Mouse (Mus musculus): ENCODE data around the gene Ush1g. TPM values are rescaled to one million over a fixed set of nuclear protein-coding genes. Genes with fewer than 3 reads are reported as not detected.
A peak's percentile ranks its signal among the peaks of the same experiment; 100 is the strongest.

Ush1g gene
- polyA plus RNA-seq, 1 experiment from 2014 or later: 0.34 TPM

- H3K27me3 ChIP-seq (ENCODE audit: control insufficient read depth, insufficient read depth, low read length): no peaks in the 10 kb centered on the region
- peaks cover 6% of the 10 kb centered on the region for H3K4me1 ChIP-seq (replicated peaks; ENCODE audit: control insufficient read depth, insufficient read depth)
- DNase-seq (ENCODE audit: low spot score) (peak; percentile 66), ATAC-seq (ENCODE audit: low FRiP score, low TSS enrichment) (peak; percentile 17; the same call in 1 of the 2 replicates)
- H3K9ac ChIP-seq (ENCODE audit: low read length): no peak overlapping the region
- no peaks in the 10 kb centered on the region for H3K9me3 ChIP-seq (ENCODE audit: control insufficient read depth, low read length)
- 43% methylated on average over 14 of the region's 14 CpGs for WGBS
- H3K4me3 ChIP-seq (ENCODE audit: low read depth, low read length): no peak overlapping the region
- TF ChIP-seq CTCF (IDR thresholded peaks at IDR 0.05; ENCODE audit: low read depth): no peak
- TF ChIP-seq EP300 (optimal IDR thresholded peaks at IDR 0.05): no peak
- H3K27ac ChIP-seq (replicated peaks): peak overlapping the region; percentile 65
- H3K36me3 ChIP-seq (ENCODE audit: control insufficient read depth, insufficient read depth, low read length): no peaks in the 10 kb centered on the region
- no peak overlapping the region for H3K4me2 ChIP-seq (replicated peaks; ENCODE audit: low read depth)
Measured at GRCm38 (mm10) chr11:115292631-115293375, 29.0 kb downstream of the Ush1g start.

- TF ChIP-seq CTCF (IDR thresholded peaks at IDR 0.05; ENCODE audit: low read depth) (no peak), EP300 (optimal IDR thresholded peaks at IDR 0.05) (no peak)
- Histone ChIP-seq H3K36me3 (ENCODE audit: control insufficient read depth, insufficient read depth, low read length) (no peaks in the 10 kb centered on the region), H3K4me3 (ENCODE audit: low read depth, low read length) (no peak overlapping the region), H3K9me3 (ENCODE audit: control insufficient read depth, low read length) (no peaks in the 10 kb centered on the region), H3K4me2 (replicated peaks; ENCODE audit: low read depth) (no peak overlapping the region), H3K9ac (ENCODE audit: low read length) (no peak overlapping the region), H3K27ac (replicated peaks) (peak overlapping the region; percentile 30; the same call in 1 of the 2 replicates), H3K4me1 (replicated peaks; ENCODE audit: control insufficient read depth, insufficient read depth) (peaks cover 3% of the 10 kb centered on the region; the same call in 1 of the 2 replicates), H3K27me3 (ENCODE audit: control insufficient read depth, insufficient read depth, low read length) (no peaks in the 10 kb centered on the region)
- no peak for DNase-seq (ENCODE audit: low spot score)
- ATAC-seq (ENCODE audit: low FRiP score, low TSS enrichment): no peak
- WGBS: 70% methylated on average over 10 of the region's 10 CpGs
Measured at GRCm38 (mm10) chr11:115291503-115291902, 30.3 kb downstream of the Ush1g start.

- Histone ChIP-seq H3K9ac (ENCODE audit: low read length) (no peak overlapping the region), H3K4me3 (ENCODE audit: low read depth, low read length) (no peak overlapping the region), H3K27ac (replicated peaks) (peak overlapping the region; percentile 67), H3K27me3 (ENCODE audit: control insufficient read depth, insufficient read depth, low read length) (no peaks in the 10 kb centered on the region), H3K4me1 (replicated peaks; ENCODE audit: control insufficient read depth, insufficient read depth) (peaks cover 3% of the 10 kb centered on the region; the same call in 1 of the 2 replicates), H3K36me3 (ENCODE audit: control insufficient read depth, insufficient read depth, low read length) (no peaks in the 10 kb centered on the region), H3K9me3 (ENCODE audit: control insufficient read depth, low read length) (no peaks in the 10 kb centered on the region), H3K4me2 (replicated peaks; ENCODE audit: low read depth) (no peak overlapping the region)
- no peak for DNase-seq (ENCODE audit: low spot score)
- 44% methylated on average over 6 of the region's 6 CpGs for WGBS
- ATAC-seq (ENCODE audit: low FRiP score, low TSS enrichment): peak; percentile 41; the same call in 1 of the 2 replicates
- TF ChIP-seq CTCF (IDR thresholded peaks at IDR 0.05; ENCODE audit: low read depth): no peak
- TF ChIP-seq EP300 (optimal IDR thresholded peaks at IDR 0.05): no peak
Measured at GRCm38 (mm10) chr11:115290919-115291318, 30.9 kb downstream of the Ush1g start.

- TF ChIP-seq EP300 (optimal IDR thresholded peaks at IDR 0.05) (no peak), CTCF (IDR thresholded peaks at IDR 0.05; ENCODE audit: low read depth) (no peak)
- Histone ChIP-seq H3K36me3 (ENCODE audit: control insufficient read depth, insufficient read depth, low read length) (no peaks in the 10 kb centered on the region), H3K9me3 (ENCODE audit: control insufficient read depth, low read length) (no peaks in the 10 kb centered on the region), H3K27me3 (ENCODE audit: control insufficient read depth, insufficient read depth, low read length) (no peaks in the 10 kb centered on the region), H3K4me1 (replicated peaks; ENCODE audit: control insufficient read depth, insufficient read depth) (peaks cover 3% of the 10 kb centered on the region; the same call in 1 of the 2 replicates), H3K4me2 (replicated peaks; ENCODE audit: low read depth) (no peak overlapping the region), H3K9ac (ENCODE audit: low read length) (no peak overlapping the region), H3K27ac (replicated peaks) (peak overlapping the region; percentile 67), H3K4me3 (ENCODE audit: low read depth, low read length) (no peak overlapping the region)
- 94% methylated on average over 1 of the region's 1 CpGs for WGBS
- no peak for DNase-seq (ENCODE audit: low spot score)
- ATAC-seq (ENCODE audit: low FRiP score, low TSS enrichment): no peak
Measured at GRCm38 (mm10) chr11:115290314-115290713, 31.5 kb downstream of the Ush1g start.

GRCm38 (mm10) chr11:115289885-115290284 is 32.0 kb downstream of the Ush1g start:
- H3K27ac ChIP-seq (replicated peaks): no peak overlapping the region
- no peak overlapping the region for H3K4me2 ChIP-seq (replicated peaks; ENCODE audit: low read depth)
- no peaks in the 10 kb centered on the region for H3K36me3 ChIP-seq (ENCODE audit: control insufficient read depth, insufficient read depth, low read length)
- no peaks in the 10 kb centered on the region for H3K9me3 ChIP-seq (ENCODE audit: control insufficient read depth, low read length)
- ATAC-seq (ENCODE audit: low FRiP score, low TSS enrichment) (no peak), DNase-seq (ENCODE audit: low spot score) (no peak)
- H3K4me3 ChIP-seq (ENCODE audit: low read depth, low read length): no peak overlapping the region
- WGBS: 74% methylated on average over 8 of the region's 8 CpGs
- peaks cover 3% of the 10 kb centered on the region; the same call in 1 of the 2 replicates for H3K4me1 ChIP-seq (replicated peaks; ENCODE audit: control insufficient read depth, insufficient read depth)
- H3K27me3 ChIP-seq (ENCODE audit: control insufficient read depth, insufficient read depth, low read length): no peaks in the 10 kb centered on the region
- TF ChIP-seq CTCF (IDR thresholded peaks at IDR 0.05; ENCODE audit: low read depth): no peak
- TF ChIP-seq EP300 (optimal IDR thresholded peaks at IDR 0.05): no peak
- no peak overlapping the region for H3K9ac ChIP-seq (ENCODE audit: low read length)

- Histone ChIP-seq H3K27ac (replicated peaks) (no peak overlapping the region), H3K9ac (ENCODE audit: low read length) (no peak overlapping the region), H3K4me2 (replicated peaks; ENCODE audit: low read depth) (no peak overlapping the region), H3K9me3 (ENCODE audit: control insufficient read depth, low read length) (no peaks in the 10 kb centered on the region), H3K4me3 (ENCODE audit: low read depth, low read length) (no peak overlapping the region), H3K27me3 (ENCODE audit: control insufficient read depth, insufficient read depth, low read length) (no peaks in the 10 kb centered on the region), H3K36me3 (ENCODE audit: control insufficient read depth, insufficient read depth, low read length) (no peaks in the 10 kb centered on the region), H3K4me1 (replicated peaks; ENCODE audit: control insufficient read depth, insufficient read depth) (peaks cover 3% of the 10 kb centered on the region; the same call in 1 of the 2 replicates)
- 87% methylated on average over 2 of the region's 2 CpGs for WGBS
- DNase-seq (ENCODE audit: low spot score) (no peak), ATAC-seq (ENCODE audit: low FRiP score, low TSS enrichment) (no peak)
- TF ChIP-seq CTCF (IDR thresholded peaks at IDR 0.05; ENCODE audit: low read depth) (no peak), EP300 (optimal IDR thresholded peaks at IDR 0.05) (no peak)
Measured at GRCm38 (mm10) chr11:115288305-115288704, 33.5 kb downstream of the Ush1g start.

Data from stomach, postnatal 0 days (tissue).